Mouse (Mus musculus): ENCODE data around the gene Ctps. TPM values are rescaled to one million over a fixed set of nuclear protein-coding genes. Genes with fewer than 3 reads are reported as not detected.

The Ctps gene
- polyA plus RNA-seq, 1 experiment, result 0.43 TPM

DNA sequence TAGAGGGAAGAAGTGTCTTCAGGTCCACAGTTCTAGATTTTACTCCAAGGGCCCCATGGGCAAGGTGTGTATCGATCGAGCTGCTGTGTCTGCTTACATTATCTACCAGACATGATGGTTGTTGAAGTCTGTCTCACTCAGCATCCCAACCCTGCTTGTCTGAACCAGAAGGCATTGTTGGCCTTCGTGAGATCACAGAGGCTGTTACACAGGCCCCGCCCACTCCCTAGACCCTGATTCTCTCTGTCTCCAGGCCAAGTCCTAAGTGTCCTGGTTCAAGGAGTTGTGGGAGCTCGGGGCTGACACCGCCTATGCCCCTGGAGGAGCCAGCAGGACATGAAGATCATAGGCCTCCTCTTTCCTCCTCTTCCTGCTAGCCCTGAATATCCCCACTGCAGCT is 38.1 kb downstream of the Ctps start, which contains the start of gene Slfnl1:
TSS of gene Slfnl1 (plus strand) at position 246 of the 400 bp plus-strand sequence.
- Histone ChIP-seq H3K4me1 (ENCODE audit: control insufficient read depth) (no peaks in the 10 kb centered on the region), H3K4me3 (replicated peaks) (no peak within 1 kb of the TSS), H3K27me3 (ENCODE audit: control insufficient read depth) (no peaks in the 10 kb centered on the region), H3K9me3 (ENCODE audit: control insufficient read depth, low read length) (no peaks in the 10 kb centered on the region), H3K36me3 (ENCODE audit: control insufficient read depth) (peaks cover 46% of the 10 kb centered on the region)
- TF ChIP-seq TAL1 (IDR thresholded peaks at IDR 0.05; ENCODE audit: low read length) (no peak), GATA1 (IDR thresholded peaks at IDR 0.05; ENCODE audit: low read length) (no peak)

DNA sequence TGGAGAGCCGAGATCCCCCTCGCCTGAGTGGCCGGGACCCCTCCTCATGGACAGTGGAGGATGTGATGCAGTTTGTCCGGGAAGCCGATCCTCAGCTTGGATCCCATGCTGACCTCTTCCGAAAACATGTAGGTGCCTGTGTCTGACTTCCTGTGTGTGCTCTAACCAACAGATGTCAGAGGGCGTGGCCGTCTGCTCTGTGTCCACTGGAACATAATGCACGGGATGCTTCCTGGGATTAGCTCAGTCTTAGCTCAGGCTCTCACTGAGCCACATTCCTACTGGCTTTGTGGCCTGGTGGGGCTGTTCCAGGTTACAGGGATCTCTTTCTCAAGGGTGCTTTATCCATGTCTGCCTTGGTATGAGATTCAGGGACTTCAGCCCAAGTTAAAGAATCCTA is 41.9 kb downstream of the Ctps start:
- no peaks in the 10 kb centered on the region for H3K9me3 ChIP-seq (ENCODE audit: control insufficient read depth, low read length)
- no peak overlapping the region for H3K4me3 ChIP-seq (replicated peaks)
- H3K27me3 ChIP-seq (ENCODE audit: control insufficient read depth), result no peaks in the 10 kb centered on the region
- H3K4me1 ChIP-seq (ENCODE audit: control insufficient read depth), result no peaks in the 10 kb centered on the region
- TF ChIP-seq GATA1 (IDR thresholded peaks at IDR 0.05; ENCODE audit: low read length) (no peak), TAL1 (IDR thresholded peaks at IDR 0.05; ENCODE audit: low read length) (no peak)
- H3K36me3 ChIP-seq (ENCODE audit: control insufficient read depth), result peaks cover 80% of the 10 kb centered on the region

DNA sequence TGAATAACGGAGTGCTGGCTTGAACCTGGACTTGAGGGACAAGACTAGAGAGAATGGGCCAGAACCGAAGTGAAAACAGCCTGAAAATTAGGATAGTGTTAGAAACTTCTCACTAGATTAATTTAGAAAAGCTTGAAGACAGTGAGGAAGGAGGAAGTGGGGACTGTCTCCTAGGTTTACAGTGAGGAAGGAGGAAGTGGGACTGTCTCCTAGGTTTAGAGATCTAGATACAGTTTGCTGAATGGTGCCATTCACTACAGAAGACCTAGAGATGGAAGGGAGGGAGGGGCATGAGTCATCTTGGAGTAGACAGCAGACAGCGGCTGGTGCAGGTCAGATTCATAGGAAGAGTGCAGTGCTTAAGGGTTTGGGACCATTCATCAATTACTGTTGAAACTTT is 47.0 kb downstream of the Ctps start:
- no peak overlapping the region for H3K4me3 ChIP-seq (replicated peaks)
- TF ChIP-seq GATA1 (IDR thresholded peaks at IDR 0.05; ENCODE audit: low read length), result no peak
- TF ChIP-seq TAL1 (IDR thresholded peaks at IDR 0.05; ENCODE audit: low read length), result no peak
- peaks cover 84% of the 10 kb centered on the region for H3K36me3 ChIP-seq (ENCODE audit: control insufficient read depth)
- H3K9me3 ChIP-seq (ENCODE audit: control insufficient read depth, low read length), result no peaks in the 10 kb centered on the region
- H3K27me3 ChIP-seq (ENCODE audit: control insufficient read depth), result no peaks in the 10 kb centered on the region
- H3K4me1 ChIP-seq (ENCODE audit: control insufficient read depth), result no peaks in the 10 kb centered on the region

DNA sequence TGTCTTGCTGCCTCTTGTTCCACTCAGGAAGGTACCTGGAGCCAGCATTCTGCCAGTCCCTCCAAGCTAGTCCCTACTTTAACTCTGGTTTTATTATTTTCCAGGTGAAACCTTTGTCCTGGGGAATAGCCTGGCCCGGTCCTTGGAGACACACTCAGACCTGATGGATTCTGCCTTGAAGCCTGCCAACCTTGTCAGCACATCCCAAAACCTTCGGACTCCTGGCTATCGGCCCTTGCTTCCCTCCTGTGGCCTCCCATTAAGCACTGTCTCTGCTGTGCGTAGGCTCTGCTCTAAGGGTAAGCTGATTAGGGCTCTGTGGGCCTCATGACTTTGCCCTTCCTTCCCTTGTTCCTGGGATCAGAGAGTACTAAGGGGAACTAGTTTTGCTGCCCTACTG is 47.7 kb downstream of the Ctps start:
- no peaks in the 10 kb centered on the region for H3K27me3 ChIP-seq (ENCODE audit: control insufficient read depth)
- H3K4me1 ChIP-seq (ENCODE audit: control insufficient read depth), result no peaks in the 10 kb centered on the region
- no peaks in the 10 kb centered on the region for H3K9me3 ChIP-seq (ENCODE audit: control insufficient read depth, low read length)
- TF ChIP-seq TAL1 (IDR thresholded peaks at IDR 0.05; ENCODE audit: low read length) (no peak), GATA1 (IDR thresholded peaks at IDR 0.05; ENCODE audit: low read length) (no peak)
- H3K36me3 ChIP-seq (ENCODE audit: control insufficient read depth), result peaks cover 84% of the 10 kb centered on the region
- no peak overlapping the region for H3K4me3 ChIP-seq (replicated peaks)

DNA sequence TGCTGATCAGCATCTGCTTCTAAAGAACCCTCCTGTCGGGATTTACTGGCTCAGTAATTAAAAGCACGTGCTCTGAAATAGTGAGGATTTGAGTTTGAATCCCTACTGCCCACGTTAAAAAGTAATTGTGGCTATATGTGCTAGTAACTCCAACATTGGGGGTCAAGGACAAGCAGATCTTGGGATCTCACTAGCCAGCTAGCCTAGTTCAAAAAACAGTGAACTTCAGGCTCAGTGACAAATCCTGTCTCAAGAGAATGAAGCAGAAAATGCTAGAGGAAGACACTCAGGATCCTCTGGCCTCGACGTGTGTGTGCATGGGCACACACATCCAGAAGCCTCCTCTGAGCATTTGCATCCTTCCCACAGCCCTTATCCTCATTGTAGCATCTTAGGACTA is 48.3 kb downstream of the Ctps start:
- no peaks in the 10 kb centered on the region for H3K27me3 ChIP-seq (ENCODE audit: control insufficient read depth)
- no peak overlapping the region for H3K4me3 ChIP-seq (replicated peaks)
- H3K9me3 ChIP-seq (ENCODE audit: control insufficient read depth, low read length), result no peaks in the 10 kb centered on the region
- no peaks in the 10 kb centered on the region for H3K4me1 ChIP-seq (ENCODE audit: control insufficient read depth)
- no peak for TF ChIP-seq GATA1 (IDR thresholded peaks at IDR 0.05; ENCODE audit: low read length)
- no peak for TF ChIP-seq TAL1 (IDR thresholded peaks at IDR 0.05; ENCODE audit: low read length)
- H3K36me3 ChIP-seq (ENCODE audit: control insufficient read depth), result peaks cover 88% of the 10 kb centered on the region

DNA sequence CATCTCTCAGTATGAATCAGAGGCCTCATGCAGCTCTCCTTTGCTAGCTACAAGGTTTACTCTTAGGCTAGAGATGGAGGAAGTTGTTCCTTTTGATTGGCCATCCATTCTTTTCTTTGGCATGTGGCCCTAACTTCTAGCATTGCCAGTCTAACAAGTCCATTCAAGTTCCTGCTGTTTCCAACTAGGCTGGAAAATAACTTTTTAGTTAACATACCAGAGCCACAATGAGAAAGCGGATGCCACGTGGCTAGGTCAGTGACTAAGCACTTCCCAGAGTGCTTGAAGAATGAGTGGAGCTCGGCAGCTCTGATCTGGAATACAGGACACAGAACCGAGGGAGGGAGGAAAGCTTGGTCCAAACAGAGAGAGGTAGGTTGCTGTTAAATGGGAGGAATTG is 52.7 kb downstream of the Ctps start:
- Histone ChIP-seq H3K27me3 (ENCODE audit: control insufficient read depth) (no peaks in the 10 kb centered on the region), H3K9me3 (ENCODE audit: control insufficient read depth, low read length) (no peaks in the 10 kb centered on the region), H3K4me3 (replicated peaks) (no peak overlapping the region), H3K4me1 (ENCODE audit: control insufficient read depth) (no peaks in the 10 kb centered on the region), H3K36me3 (ENCODE audit: control insufficient read depth) (peaks cover 67% of the 10 kb centered on the region)
- TF ChIP-seq GATA1 (IDR thresholded peaks at IDR 0.05; ENCODE audit: low read length) (no peak), TAL1 (IDR thresholded peaks at IDR 0.05; ENCODE audit: low read length) (no peak)

DNA sequence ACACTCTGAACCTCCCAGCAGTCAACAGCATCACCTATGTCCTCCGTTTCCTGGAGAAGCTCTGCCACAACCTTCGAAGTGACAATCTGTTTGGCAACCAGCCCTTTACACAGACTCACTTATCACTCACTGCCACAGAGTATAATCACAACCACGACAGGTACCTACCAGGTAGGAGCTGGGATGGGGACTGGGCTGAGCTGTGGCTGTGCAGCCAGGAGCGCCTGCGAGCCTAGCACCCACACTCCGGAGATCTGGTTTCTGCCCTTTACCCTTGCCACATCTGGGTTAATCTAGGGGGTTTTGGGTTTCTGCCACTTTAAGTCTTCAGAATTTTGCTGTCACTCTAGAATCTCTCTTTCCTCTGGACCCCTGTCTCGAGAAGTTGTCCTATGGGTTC is 53.2 kb downstream of the Ctps start:
- Histone ChIP-seq H3K4me1 (ENCODE audit: control insufficient read depth) (no peaks in the 10 kb centered on the region), H3K4me3 (replicated peaks) (no peak overlapping the region), H3K36me3 (ENCODE audit: control insufficient read depth) (peaks cover 63% of the 10 kb centered on the region), H3K27me3 (ENCODE audit: control insufficient read depth) (no peaks in the 10 kb centered on the region), H3K9me3 (ENCODE audit: control insufficient read depth, low read length) (no peaks in the 10 kb centered on the region)
- no peak for TF ChIP-seq TAL1 (IDR thresholded peaks at IDR 0.05; ENCODE audit: low read length)
- no peak for TF ChIP-seq GATA1 (IDR thresholded peaks at IDR 0.05; ENCODE audit: low read length)

DNA sequence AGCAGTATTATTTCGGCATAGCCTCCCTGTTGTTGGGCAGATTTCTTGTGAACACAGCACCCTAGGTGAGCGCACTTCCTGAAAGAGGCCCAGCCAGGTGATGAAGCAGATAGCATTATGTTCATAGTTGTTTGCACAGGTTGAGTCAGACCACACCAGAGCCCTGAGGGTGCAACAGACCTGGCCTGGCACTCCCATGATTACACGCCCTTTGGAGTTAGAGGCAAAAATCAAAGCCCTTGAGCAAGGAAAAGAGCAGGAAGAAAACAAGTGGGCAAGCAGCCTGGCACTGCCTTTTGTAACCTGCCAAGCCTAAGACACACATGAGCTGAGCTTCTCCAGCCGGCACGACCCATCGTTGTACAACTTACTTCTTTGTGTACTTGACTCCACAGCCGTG is 53.6 kb downstream of the Ctps start:
- Histone ChIP-seq H3K9me3 (ENCODE audit: control insufficient read depth, low read length) (no peaks in the 10 kb centered on the region), H3K27me3 (ENCODE audit: control insufficient read depth) (no peaks in the 10 kb centered on the region), H3K36me3 (ENCODE audit: control insufficient read depth) (peaks cover 59% of the 10 kb centered on the region), H3K4me3 (replicated peaks) (no peak overlapping the region), H3K4me1 (ENCODE audit: control insufficient read depth) (no peaks in the 10 kb centered on the region)
- TF ChIP-seq GATA1 (IDR thresholded peaks at IDR 0.05; ENCODE audit: low read length) (no peak), TAL1 (IDR thresholded peaks at IDR 0.05; ENCODE audit: low read length) (no peak)

DNA sequence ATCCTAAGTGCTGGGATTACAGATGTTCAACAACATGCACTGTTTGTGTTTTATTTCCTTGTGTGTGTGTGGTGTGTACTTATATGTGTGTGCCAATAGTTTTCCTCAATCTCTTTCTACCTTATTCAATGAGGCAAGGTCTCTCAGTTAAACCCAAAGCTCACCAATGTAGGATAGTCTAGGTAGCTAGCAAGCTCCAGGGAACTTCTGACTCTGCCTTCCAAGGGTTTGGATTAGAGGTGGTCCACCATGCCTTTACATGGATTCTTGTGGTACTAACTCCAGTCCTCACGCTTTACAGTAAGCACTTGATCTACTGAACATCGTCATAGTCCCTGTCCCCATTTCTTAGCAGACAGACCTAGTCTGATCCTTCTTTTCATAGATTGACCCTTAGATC is 55.7 kb downstream of the Ctps start:
- Histone ChIP-seq H3K4me1 (ENCODE audit: control insufficient read depth) (no peaks in the 10 kb centered on the region), H3K4me3 (replicated peaks) (no peak overlapping the region), H3K27me3 (ENCODE audit: control insufficient read depth) (no peaks in the 10 kb centered on the region), H3K9me3 (ENCODE audit: control insufficient read depth, low read length) (no peaks in the 10 kb centered on the region), H3K36me3 (ENCODE audit: control insufficient read depth) (peaks cover 58% of the 10 kb centered on the region)
- TF ChIP-seq TAL1 (IDR thresholded peaks at IDR 0.05; ENCODE audit: low read length) (no peak), GATA1 (IDR thresholded peaks at IDR 0.05; ENCODE audit: low read length) (no peak)

DNA sequence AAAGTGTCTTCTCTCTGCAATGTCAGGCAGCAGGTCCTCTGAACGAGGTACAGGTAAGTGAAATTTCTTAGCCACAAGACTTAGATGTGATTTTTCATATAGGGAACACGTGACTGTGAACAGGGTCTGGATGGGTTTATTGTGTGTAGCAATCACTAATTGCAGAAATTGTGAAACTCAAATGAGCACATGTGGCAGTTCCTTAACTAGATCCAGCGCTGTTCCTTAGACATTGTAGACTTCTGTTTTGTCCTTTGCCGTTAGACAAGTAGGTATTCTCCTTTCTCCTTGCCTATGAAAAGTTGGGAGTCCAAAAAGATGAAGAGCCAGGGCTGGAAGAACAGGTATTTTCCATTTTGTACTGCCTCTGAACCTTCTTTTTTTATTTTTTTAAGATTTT is 58.9 kb downstream of the Ctps start:
- no peaks in the 10 kb centered on the region for H3K4me1 ChIP-seq (ENCODE audit: control insufficient read depth)
- H3K36me3 ChIP-seq (ENCODE audit: control insufficient read depth), result peaks cover 56% of the 10 kb centered on the region
- no peaks in the 10 kb centered on the region for H3K9me3 ChIP-seq (ENCODE audit: control insufficient read depth, low read length)
- no peaks in the 10 kb centered on the region for H3K27me3 ChIP-seq (ENCODE audit: control insufficient read depth)
- H3K4me3 ChIP-seq (replicated peaks), result no peak overlapping the region
- TF ChIP-seq GATA1 (IDR thresholded peaks at IDR 0.05; ENCODE audit: low read length), result no peak
- TF ChIP-seq TAL1 (IDR thresholded peaks at IDR 0.05; ENCODE audit: low read length), result no peak
